Mouse (Mus musculus) intestine, embryonic 16.5 days (tissue): ENCODE results near the gene Camk1d. TPM values are rescaled to one million over a fixed set of nuclear protein-coding genes. Genes with fewer than 3 reads are reported as not detected.
"Not testable (repeated sequence)": the region's sequence is repeated elsewhere in the genome, so short reads cannot be mapped to it uniquely, and the experiment has no call there.

Experiments used
- ATAC-seq: fragments of 200-750 bp; cut with Nextera tagmentation; 2 replicates; pipeline ENCODE4 v1.8.0; 2017; ENCODE audit warnings: moderate TSS enrichment, moderate library complexity
- H3K27ac ChIP-seq: fragments of 300-500 bp; sonication (generic); 2 replicates; pipeline ENCODE4 v1.5.1; 2014; ENCODE audit warnings: mild to moderate bottlenecking, low read length
- H3K27me3 ChIP-seq: fragments of 300-500 bp; sonication (generic); replicated peaks from 2 replicates; pipeline ENCODE4 v1.6.1; 2014; ENCODE audit warnings: low read length, control low read depth, mixed read lengths; ENCODE audit not compliant: control insufficient read depth, insufficient read depth
- H3K36me3 ChIP-seq: fragments of 300-500 bp; sonication (generic); 2 replicates; pipeline ENCODE4 v1.6.1; 2014; ENCODE audit warnings: low read length, control low read depth; ENCODE audit not compliant: control insufficient read depth, insufficient read depth
- H3K4me1 ChIP-seq: fragments of 300-500 bp; sonication (generic); 2 replicates; pipeline ENCODE4 v1.6.1; 2014; ENCODE audit warnings: low read length, control low read depth, mixed read lengths; ENCODE audit not compliant: control insufficient read depth, insufficient read depth
- H3K4me2 ChIP-seq: fragments of 300-500 bp; sonication (generic); 2 replicates; pipeline ENCODE4 v1.6.1; 2014; ENCODE audit warnings: low read depth, low read length, control low read depth
- H3K4me3 ChIP-seq: fragments of 300-500 bp; sonication (generic); 2 replicates; pipeline ENCODE4 v1.5.1; 2014; ENCODE audit warnings: mild to moderate bottlenecking, low read length
- H3K9ac ChIP-seq: fragments of 300-500 bp; sonication (generic); 2 replicates; pipeline ENCODE4 v1.6.1; 2014; ENCODE audit warnings: low read depth, low read length
- H3K9me3 ChIP-seq: fragments of 300-500 bp; sonication (generic); 2 replicates; pipeline ENCODE4 v1.6.1; 2016; ENCODE audit warnings: low read length, control low read depth; ENCODE audit not compliant: control insufficient read depth
- WGBS: fragments of 180-500 bp; shearing (Covaris S2); extraction: QIAGEN DNeasy Blood & Tissue Kit; methylation state at CpG from one replicate; pipeline ENCODE4 v1.1.7; 2014; 5-methylcytosine and 5-hydroxymethylcytosine counted together
- polyA plus RNA-seq: library from polyadenylated mRNA; unstranded; fragments of >200 nt; fragmentation: Nextera tagmentation; extraction: Ambion mirVana; gene quantifications from 2 replicates; pipeline ENCODE4 v1.2.1, GENCODE M21; 2015

Camk1d gene
- polyA plus RNA-seq, 1 experiment from 2014 or later, result 23.1 TPM

- peak; percentile 63 for ATAC-seq
- no peaks in the 10 kb centered on the region for H3K9me3 ChIP-seq
- no peak overlapping the region for H3K9ac ChIP-seq
- no peak overlapping the region for H3K4me2 ChIP-seq
- no peaks in the 10 kb centered on the region for H3K36me3 ChIP-seq
- no peak overlapping the region for H3K27ac ChIP-seq
- H3K4me1 ChIP-seq, result peaks cover 58% of the 10 kb centered on the region
- WGBS, result 60% methylated on average over 3 of the region's 3 CpGs
- H3K4me3 ChIP-seq, result no peak overlapping the region
- no peaks in the 10 kb centered on the region for H3K27me3 ChIP-seq
Measured at GRCm38 (mm10) chr2:5614896-5615295, 99.4 kb downstream of the Camk1d start.

DNA sequence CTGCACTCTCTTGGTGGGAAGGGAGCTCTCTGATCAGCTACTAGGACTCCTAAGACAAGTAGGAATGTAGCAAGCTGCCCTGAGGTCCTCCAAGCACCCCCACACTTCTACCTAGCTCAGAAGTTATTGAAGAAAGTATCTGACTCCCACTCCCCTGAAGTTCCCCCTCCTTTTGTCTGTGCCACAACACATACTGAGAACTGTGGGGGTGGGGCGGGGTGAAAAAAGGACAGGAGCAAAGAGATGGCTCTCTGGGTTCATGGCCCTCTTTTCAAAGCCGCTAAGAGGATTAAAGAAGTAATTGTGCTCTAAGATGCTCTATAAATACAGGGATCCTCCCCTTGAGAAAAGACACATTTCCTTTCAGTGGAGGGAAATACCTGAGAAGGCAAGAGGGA lies 100.0 kb downstream of the Camk1d start:
- H3K4me2 ChIP-seq, result no peak overlapping the region

DNA sequence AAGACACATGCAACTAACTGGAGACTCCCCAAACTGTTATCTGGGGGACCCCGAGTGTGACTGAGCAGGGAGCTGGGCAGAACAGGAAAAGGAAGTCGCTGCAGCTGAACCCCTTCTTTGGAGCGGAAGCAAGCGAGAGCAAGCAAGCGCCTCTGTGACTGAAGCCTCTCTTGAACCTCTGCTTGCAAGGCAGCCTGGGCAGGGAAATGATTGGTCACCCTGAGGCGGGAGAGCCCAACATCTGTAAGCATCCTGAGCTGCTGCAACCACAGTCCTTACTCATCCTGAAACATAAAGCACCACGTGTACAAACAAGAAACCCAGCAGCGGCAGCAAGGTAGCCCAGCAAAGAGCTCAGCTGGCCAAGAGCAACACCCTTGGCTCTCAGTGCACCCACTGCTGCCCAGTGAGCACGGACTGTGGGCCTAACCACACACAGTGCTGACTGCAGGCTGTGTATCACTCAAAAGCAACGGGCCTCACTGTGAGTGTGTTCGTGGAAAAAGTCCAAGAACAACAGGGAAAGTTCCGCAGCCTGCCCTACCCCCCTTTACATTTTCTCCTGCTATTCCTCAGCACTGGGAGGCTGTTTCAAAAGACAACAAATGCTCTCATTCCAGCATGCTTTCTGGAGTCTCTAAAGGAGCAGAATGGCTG lies 100.5 kb downstream of the Camk1d start:
- 36% methylated on average over 12 of the region's 12 CpGs for WGBS
- peak; percentile 38 for ATAC-seq
- Histone ChIP-seq H3K4me2 (no peak overlapping the region), H3K36me3 (no peaks in the 10 kb centered on the region), H3K9me3 (no peaks in the 10 kb centered on the region), H3K4me1 (peaks cover 51% of the 10 kb centered on the region), H3K9ac (no peak overlapping the region), H3K27ac (peak overlapping the region; percentile 75), H3K4me3 (no peak overlapping the region), H3K27me3 (no peaks in the 10 kb centered on the region)

More for the DNA sequence above, 100.0 kb downstream of the Camk1d start:
- Histone ChIP-seq H3K9me3 (no peaks in the 10 kb centered on the region), H3K27ac (peak overlapping the region; percentile 75), H3K4me1 (peaks cover 56% of the 10 kb centered on the region), H3K36me3 (no peaks in the 10 kb centered on the region), H3K4me3 (no peak overlapping the region), H3K9ac (no peak overlapping the region), H3K27me3 (no peaks in the 10 kb centered on the region)
- WGBS, result 60% methylated on average over 2 of the region's 2 CpGs
- no peak for ATAC-seq

GRCm38 (mm10) chr2:5611601-5612000 lies 102.7 kb downstream of the Camk1d start:
- ATAC-seq, result no peak
- Histone ChIP-seq H3K4me2 (no peak overlapping the region), H3K9me3 (no peaks in the 10 kb centered on the region), H3K36me3 (no peaks in the 10 kb centered on the region), H3K27me3 (no peaks in the 10 kb centered on the region), H3K27ac (peak overlapping the region; percentile 36; the same call in 1 of the 2 replicates), H3K9ac (no peak overlapping the region), H3K4me1 (peaks cover 54% of the 10 kb centered on the region), H3K4me3 (no peak overlapping the region)
- WGBS, result 44% methylated on average over 1 of the region's 1 CpGs

DNA sequence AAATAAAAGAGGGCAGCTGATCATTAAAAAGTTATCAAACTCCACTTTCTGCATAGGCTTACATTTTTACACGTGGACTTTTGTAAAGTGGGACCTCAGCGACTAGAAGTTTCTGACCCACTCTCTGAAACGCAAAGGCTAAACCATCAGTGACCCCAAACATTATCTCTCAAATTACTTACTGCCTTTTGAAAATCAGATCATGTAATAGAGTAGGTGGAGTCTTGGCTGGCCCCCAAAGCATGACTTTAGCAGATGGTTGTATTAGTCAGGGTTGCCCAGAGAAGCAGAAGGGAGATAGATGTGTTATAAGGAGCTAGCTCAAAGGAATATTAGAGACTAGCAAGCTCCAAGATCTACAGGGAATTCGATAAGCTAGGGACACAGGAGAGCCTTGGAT lies 103.8 kb downstream of the Camk1d start:
- Histone ChIP-seq H3K27ac (no peak overlapping the region), H3K9me3 (no peaks in the 10 kb centered on the region), H3K36me3 (no peaks in the 10 kb centered on the region), H3K4me3 (no peak overlapping the region), H3K4me1 (peaks cover 51% of the 10 kb centered on the region), H3K27me3 (no peaks in the 10 kb centered on the region), H3K4me2 (no peak overlapping the region), H3K9ac (no peak overlapping the region)
- 82% methylated on average over 4 of the region's 4 CpGs for WGBS
- ATAC-seq, result no peak

DNA sequence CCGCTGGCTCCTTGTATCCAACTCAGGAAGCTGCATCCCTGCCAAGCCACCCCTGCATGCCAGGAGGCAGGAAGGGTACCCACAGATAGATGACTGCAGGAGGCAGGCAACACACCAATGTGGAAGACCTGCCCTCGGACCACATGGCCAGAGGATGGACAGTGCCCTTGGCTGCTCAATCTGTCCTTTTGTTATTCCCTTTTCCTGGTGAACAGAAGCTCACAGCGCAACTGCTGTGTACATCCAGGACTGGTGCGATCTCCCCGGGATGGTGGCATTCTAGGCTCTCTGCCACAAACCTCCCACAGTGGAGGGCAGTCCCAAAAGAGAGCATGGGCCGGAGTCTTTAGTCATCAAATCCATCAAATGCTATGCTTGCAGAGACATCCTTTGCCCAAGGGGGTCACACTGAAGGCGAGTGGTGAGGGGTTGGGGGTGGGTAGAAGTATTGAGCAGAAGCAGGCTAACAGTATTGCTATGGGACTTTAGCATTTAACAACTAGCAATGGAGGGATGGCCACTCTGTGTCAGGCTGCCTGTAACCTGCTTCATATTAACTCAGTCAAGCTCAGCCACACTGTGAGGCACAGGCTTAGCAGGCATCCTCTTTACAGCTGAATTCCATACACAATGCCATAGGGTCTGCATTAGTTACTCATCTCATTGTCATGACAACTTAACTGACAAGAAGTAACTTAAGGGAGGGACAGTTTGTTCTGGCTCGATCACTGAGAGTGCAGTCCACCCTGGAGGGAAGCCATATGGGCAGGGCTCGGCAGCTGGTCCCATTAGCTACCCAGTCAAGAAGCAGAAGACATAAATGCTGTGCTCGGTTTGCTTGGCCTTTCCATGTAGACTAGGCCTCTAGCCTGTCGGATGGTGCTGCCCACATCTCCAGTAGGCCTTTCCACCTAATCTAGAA lies 106.1 kb downstream of the Camk1d start:
- Histone ChIP-seq H3K9ac (no peak overlapping the region), H3K4me3 (no peak overlapping the region), H3K27me3 (no peaks in the 10 kb centered on the region), H3K4me2 (no peak overlapping the region), H3K9me3 (no peaks in the 10 kb centered on the region), H3K4me1 (peaks cover 31% of the 10 kb centered on the region), H3K27ac (0 out of 2 replicates have a peak overlapping the region, but pooled peaks have one; percentile 12), H3K36me3 (no peaks in the 10 kb centered on the region)
- no peak for ATAC-seq
- 78% methylated on average over 11 of the region's 11 CpGs for WGBS

GRCm38 (mm10) chr2:5605849-5606248 lies 108.5 kb downstream of the Camk1d start:
- H3K27me3 ChIP-seq, result no peaks in the 10 kb centered on the region
- peak; percentile 47 for ATAC-seq
- no peaks in the 10 kb centered on the region for H3K36me3 ChIP-seq
- H3K4me2 ChIP-seq, result no peak overlapping the region
- H3K4me1 ChIP-seq, result peaks cover 23% of the 10 kb centered on the region
- H3K4me3 ChIP-seq, result no peak overlapping the region
- H3K27ac ChIP-seq, result peak overlapping the region; percentile 42
- 56% methylated on average over 3 of the region's 3 CpGs for WGBS
- H3K9ac ChIP-seq, result no peak overlapping the region
- no peaks in the 10 kb centered on the region for H3K9me3 ChIP-seq

DNA sequence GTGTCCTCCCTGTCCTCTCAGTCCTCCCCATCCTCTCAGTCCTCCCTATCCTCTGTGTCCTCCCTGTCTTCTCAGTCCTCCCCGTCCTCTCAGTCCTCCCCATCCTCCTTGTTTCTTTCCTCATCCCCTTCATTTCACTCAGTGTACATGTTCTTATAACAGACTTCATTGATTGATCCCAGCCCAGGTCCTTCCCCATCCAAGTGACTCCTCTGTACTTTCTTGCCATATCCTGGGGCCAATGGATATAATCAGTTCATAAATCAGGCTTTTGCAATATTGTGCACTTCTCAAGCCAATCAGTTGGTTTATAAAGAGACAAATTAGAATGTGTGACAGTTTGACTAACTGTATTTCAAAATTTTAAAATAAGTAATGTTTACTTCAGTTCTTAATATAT lies 112.3 kb downstream of the Camk1d start:
- H3K4me1 ChIP-seq, result peaks cover 37% of the 10 kb centered on the region
- H3K4me2 ChIP-seq, result no peak overlapping the region
- H3K27ac ChIP-seq, result peak overlapping the region; percentile 93; the same call in 1 of the 2 replicates
- no peak for ATAC-seq
- no peak overlapping the region for H3K4me3 ChIP-seq
- H3K9me3 ChIP-seq, result no peaks in the 10 kb centered on the region
- H3K9ac ChIP-seq, result no peak overlapping the region
- no peaks in the 10 kb centered on the region for H3K27me3 ChIP-seq
- 67% methylated on average over 1 of the region's 1 CpGs for whole genome bisulfite sequencing
- H3K36me3 ChIP-seq, result no peaks in the 10 kb centered on the region

DNA sequence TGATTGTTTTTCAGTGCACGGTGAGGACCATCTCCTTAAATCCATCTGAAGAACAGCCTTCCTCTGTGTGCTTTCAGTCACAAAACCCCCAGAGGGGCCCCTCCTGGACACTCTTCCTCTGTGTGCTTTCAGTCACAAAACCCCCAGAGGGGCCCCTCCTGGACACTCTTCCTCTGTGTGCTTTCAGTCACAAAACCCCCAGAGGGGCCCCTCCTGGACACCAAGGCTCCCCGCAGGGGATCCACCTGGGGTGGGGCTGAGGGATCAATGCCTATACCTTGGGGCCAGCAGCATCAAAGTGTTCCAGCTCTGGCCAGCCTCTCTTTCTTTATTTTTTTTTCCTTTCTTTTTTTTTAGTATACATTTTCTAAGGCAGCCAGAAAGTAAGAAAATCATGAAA lies 113.1 kb downstream of the Camk1d start:
- 7% methylated on average over 2 of the region's 2 CpGs for WGBS
- H3K4me2 ChIP-seq, result 0 out of 2 replicates have a peak overlapping the region, but pooled peaks have one; percentile 17
- not testable (repeated sequence) for H3K9me3 ChIP-seq, H3K36me3 ChIP-seq, H3K27me3 ChIP-seq
- H3K4me3 ChIP-seq, result 0 out of 2 replicates have a peak overlapping the region, but pooled peaks have one; percentile 7
- peak; percentile 37 for ATAC-seq
- H3K27ac ChIP-seq, result peak overlapping the region; percentile 93
- H3K4me1 ChIP-seq, result peaks cover 40% of the 10 kb centered on the region
- peak overlapping the region; percentile 5; the same call in 1 of the 2 replicates for H3K9ac ChIP-seq
